In the genomic region with DNA sequence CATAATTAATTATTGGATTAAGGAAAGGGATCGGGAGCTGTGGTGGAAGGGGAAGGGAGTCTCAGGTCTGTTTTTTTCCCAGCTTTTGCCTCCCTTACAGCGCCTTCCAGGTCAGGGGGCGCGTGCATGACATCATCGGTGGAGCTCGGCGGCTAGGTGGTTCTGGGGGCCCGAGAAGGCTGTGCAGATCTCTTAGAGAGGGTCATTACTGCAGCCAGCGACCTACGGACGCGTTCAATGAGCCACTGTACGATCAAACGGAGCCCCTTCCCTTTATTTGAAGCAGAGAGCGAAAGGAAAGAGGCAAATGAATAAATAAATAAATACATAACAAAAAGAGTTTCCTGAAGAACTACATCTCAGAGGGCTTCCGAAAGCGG, we compare ENCODE assay signal across 8 mouse cellular contexts. TPM values are rescaled to one million over a fixed set of nuclear protein-coding genes. Genes with fewer than 3 reads are reported as not detected.
DNase-seq lines count a peak whose midpoint lies in the region; ATAC-seq lines count a peak whose summit lies in the region.

No protein-coding gene starts in this region.

- peak overlapping the region; percentile 83 for H3K4me3 ChIP-seq in heart, embryonic 15.5 days
- H3K4me3 ChIP-seq in erythroblast, embryonic 14.5 days (replicated peaks): peak overlapping the region; percentile 84

- ATAC-seq in heart, embryonic 15.5 days (replicated peaks; ENCODE audit: insufficient number of reproducible peaks, insufficient read depth, low FRiP score, low read depth): no peak

- peak overlapping the region; percentile 77 for H3K9ac ChIP-seq in heart, embryonic 15.5 days

- intact Hi-C loops in heart, postnatal 36 days (cut with DNase I): loop anchor here (5.0 kb wide), 1 partner anchor 137 kb away; no protein-coding TSS in a partner anchor

- H3K4me2 ChIP-seq in heart, embryonic 15.5 days: peak overlapping the region; percentile 97

- H3K36me3 ChIP-seq in heart, embryonic 15.5 days: no peaks in the 10 kb centered on the region
- H3K36me3 ChIP-seq in erythroblast, embryonic 14.5 days (ENCODE audit: control insufficient read depth): peaks cover 8% of the 10 kb centered on the region

- no peak for DNase-seq in heart, postnatal 36 days
- peak; percentile 78 for DNase-seq in MN1 (ENCODE audit: low spot score)
- DNase-seq in liver: peak; percentile 54
- DNase-seq in retina, postnatal 1 day: peak; percentile 71
- no peak for DNase-seq in gastrocnemius, postnatal 4 days (ENCODE audit: low spot score in 2 of 2)
- no peak for DNase-seq in spleen, postnatal 14 days (ENCODE audit: low spot score in 2 of 2)

- H3K27me3 ChIP-seq in heart, embryonic 15.5 days: peaks cover 31% of the 10 kb centered on the region
- peaks cover 19% of the 10 kb centered on the region for H3K27me3 ChIP-seq in erythroblast, embryonic 14.5 days (ENCODE audit: control insufficient read depth)

- no peak overlapping the region for H3K27ac ChIP-seq in heart, embryonic 15.5 days

- H3K9me3 ChIP-seq in heart, embryonic 15.5 days (replicated peaks): no peaks in the 10 kb centered on the region
- H3K9me3 ChIP-seq in erythroblast, embryonic 14.5 days (ENCODE audit: control insufficient read depth, low read length): peaks cover 7% of the 10 kb centered on the region

- under 1% methylated on average over 17 of the region's 17 CpGs for WGBS in heart, embryonic 15.5 days

- peaks cover 17% of the 10 kb centered on the region for H3K4me1 ChIP-seq in heart, embryonic 15.5 days (replicated peaks)
- peaks cover 76% of the 10 kb centered on the region for H3K4me1 ChIP-seq in erythroblast, embryonic 14.5 days (ENCODE audit: control insufficient read depth)

RNA-seq across cellular contexts. Expression of a gene that starts 0.4 kb away (rescaled TPM):
- polyA plus RNA-seq in heart, embryonic 15.5 days (2015; fragmentation: Nextera tagmentation; extraction: Ambion mirVana): 38.0 and 42.9 TPM in 2 replicates
- total RNA-seq in heart, postnatal 36 days (2021): 10 to 100 TPM; 81.8 to 90.5 TPM
- 0.41 and 1.5 TPM in 2 replicates for polyA plus RNA-seq in erythroblast, embryonic 14.5 days (2012)
- 1 to 10 TPM; 8.7 to 8.8 TPM for total RNA-seq in gastrocnemius, postnatal 4 days (2021)

RNA-seq across cellular contexts. Expression of a gene that starts 0.9 kb away (rescaled TPM):
- 565 and 609 TPM in 2 replicates for polyA plus RNA-seq in heart, embryonic 15.5 days (2015; fragmentation: Nextera tagmentation; extraction: Ambion mirVana)
- total RNA-seq in heart, postnatal 36 days (2021): 100 to 1,000 TPM; 163 to 164 TPM
- 12.0 and 25.2 TPM in 2 replicates for polyA plus RNA-seq in erythroblast, embryonic 14.5 days (2012)
- 100 to 1,000 TPM; 475 to 533 TPM for total RNA-seq in gastrocnemius, postnatal 4 days (2021)

RNA-seq across cellular contexts. Expression of a gene that starts 42.2 kb away (rescaled TPM):
- 25.0 and 33.6 TPM in 2 replicates for polyA plus RNA-seq in heart, embryonic 15.5 days (2015; fragmentation: Nextera tagmentation; extraction: Ambion mirVana)
- total RNA-seq in heart, postnatal 36 days (2021): 10 to 100 TPM; 23.4 to 23.8 TPM
- 2.2 and 3.3 TPM in 2 replicates for polyA plus RNA-seq in erythroblast, embryonic 14.5 days (2012)
- total RNA-seq in gastrocnemius, postnatal 4 days (2021): 10 to 100 TPM; 19.3 to 20.2 TPM

Comparison
In these comparisons a context has a peak if more than half of its experiments do, and no peak if none do; other contexts are left out.
1. DNase-seq: peak in MN1 (single experiment), liver (single experiment) and retina, postnatal 1 day (single experiment); none in heart, postnatal 36 days (0 of 2), gastrocnemius, postnatal 4 days (0 of 2) and spleen, postnatal 14 days (0 of 2).
2. RNA of a gene that starts 0.4 kb away (total RNA-seq): 81.8 to 90.5 TPM in heart, postnatal 36 days; 8.7 to 8.8 TPM in gastrocnemius, postnatal 4 days; every median in the first group is over 4 times any median in the second.